Mouse (Mus musculus) stomach, postnatal 0 days (tissue): ENCODE results near the gene Tnrc6a.

Experiments
- CTCF ChIP-seq: IDR thresholded peaks from 2 replicates; pipeline ENCODE4 v1.5.1; 2016; ENCODE audit warnings: antibody characterized with exemption, low read depth, mild to moderate bottlenecking, moderate library complexity
- EP300 ChIP-seq: optimal IDR thresholded peaks from 2 replicates; pipeline ENCODE3; 2016; ENCODE audit warnings: antibody characterized with exemption

- peak; percentile 56 for TF ChIP-seq CTCF
- no peak for TF ChIP-seq EP300
Measured at GRCm38 (mm10) chr7:123083441-123084123, 40.1 kb upstream of the Tnrc6a start.
